Mouse (Mus musculus): ENCODE measurements around the gene Ndufs7. TPM values are rescaled to one million over a fixed set of nuclear protein-coding genes. Genes with fewer than 3 reads are reported as not detected.

Ndufs7 gene
- total RNA-seq, 2 experiments from 2014 or later: 194 to 206 TPM

- H3K27ac ChIP-seq: peak overlapping the region; percentile 76
- TF ChIP-seq CTCF (IDR thresholded peaks at IDR 0.05): no peak
- no peak overlapping the region for H3K4me3 ChIP-seq
- intact Hi-C loops (cut with DNase I): no loop called here
- DNase-seq (ENCODE audit: extremely low spot score in 1 of 2, low spot score in 2 of 2): no peak
Measured at GRCm38 (mm10) chr10:80258752-80259462, 10.0 kb downstream of the Ndufs7 start.

GRCm38 (mm10) chr10:80259463-80259805, 10.5 kb downstream of the Ndufs7 start:
- Histone ChIP-seq H3K4me3 (peak overlapping the region; percentile 52; the same call in 1 of the 2 replicates), H3K27ac (peak overlapping the region; percentile 76)
- TF ChIP-seq CTCF (IDR thresholded peaks at IDR 0.05): no peak
- no peak for DNase-seq (ENCODE audit: extremely low spot score in 1 of 2, low spot score in 2 of 2)
- intact Hi-C loops (cut with DNase I): no loop called here

- intact Hi-C loops (cut with DNase I): no loop called here
- no peak for TF ChIP-seq CTCF (IDR thresholded peaks at IDR 0.05)
- peak overlapping the region; percentile 94 for H3K27ac ChIP-seq
Measured at GRCm38 (mm10) chr10:80259861-80260641, 11.1 kb downstream of the Ndufs7 start.

GRCm38 (mm10) chr10:80260642-80261584, 12.0 kb downstream of the Ndufs7 start, which contains the start of the genes Gamt and Dazap1:
Gene Gamt (minus strand): TSS chr10:80261012.
Gene Dazap1 (plus strand): TSS chr10:80261486.
- intact Hi-C loops (cut with DNase I): no loop called here
- no peak for TF ChIP-seq CTCF (IDR thresholded peaks at IDR 0.05)
- peak within 1 kb of the TSS; percentile 52 for H3K4me3 ChIP-seq
- DNase-seq (ENCODE audit: extremely low spot score in 1 of 2, low spot score in 2 of 2): peak; percentile 86 to 92
- H3K27ac ChIP-seq: peak within 1 kb of the TSS; percentile 94

More at GRCm38 (mm10) chr10:80259861-80260641, 11.1 kb downstream of the Ndufs7 start:
- DNase-seq (ENCODE audit: extremely low spot score in 1 of 2, low spot score in 2 of 2): peak; percentile 60 to 75
- peak overlapping the region; percentile 52 for H3K4me3 ChIP-seq

- intact Hi-C loops (cut with DNase I): no loop called here
- no peak for TF ChIP-seq CTCF (IDR thresholded peaks at IDR 0.05)
- Histone ChIP-seq H3K4me3 (peak overlapping the region; percentile 52), H3K27ac (peak overlapping the region; percentile 94)
- peak; percentile 76 to 86 for DNase-seq (ENCODE audit: extremely low spot score in 1 of 2, low spot score in 2 of 2)
Measured at GRCm38 (mm10) chr10:80261585-80261968, 12.7 kb downstream of the Ndufs7 start.

GRCm38 (mm10) chr10:80262169-80262568, 13.2 kb downstream of the Ndufs7 start:
- Histone ChIP-seq H3K27ac (peak overlapping the region; percentile 94), H3K4me3 (no peak overlapping the region)
- DNase-seq (ENCODE audit: extremely low spot score in 1 of 2, low spot score in 2 of 2): no peak
- intact Hi-C loops (cut with DNase I): no loop called here
- TF ChIP-seq CTCF (IDR thresholded peaks at IDR 0.05): no peak

- DNase-seq (ENCODE audit: extremely low spot score in 1 of 2, low spot score in 2 of 2): no peak
- Histone ChIP-seq H3K27ac (no peak overlapping the region), H3K4me3 (no peak overlapping the region)
- intact Hi-C loops (cut with DNase I): no loop called here
- no peak for TF ChIP-seq CTCF (IDR thresholded peaks at IDR 0.05)
Measured at GRCm38 (mm10) chr10:80262776-80263365, 13.9 kb downstream of the Ndufs7 start.

- H3K4me3 ChIP-seq: peak overlapping the region; percentile 99
- intact Hi-C loops (cut with DNase I): no loop called here
- DNase-seq (ENCODE audit: extremely low spot score in 1 of 2, low spot score in 2 of 2): peak; percentile 99
- H3K27ac ChIP-seq: peak overlapping the region; percentile 97
- no peak for TF ChIP-seq CTCF (IDR thresholded peaks at IDR 0.05)
Measured at GRCm38 (mm10) chr10:80264341-80265148, 15.6 kb downstream of the Ndufs7 start.

- no peak for TF ChIP-seq CTCF (IDR thresholded peaks at IDR 0.05)
- intact Hi-C loops (cut with DNase I): no loop called here
- DNase-seq (ENCODE audit: extremely low spot score in 1 of 2, low spot score in 2 of 2): no peak
- Histone ChIP-seq H3K27ac (peak overlapping the region; percentile 97), H3K4me3 (peak overlapping the region; percentile 99)
Measured at GRCm38 (mm10) chr10:80265149-80265486, 16.2 kb downstream of the Ndufs7 start.

GRCm38 (mm10) chr10:80270099-80270498, 21.2 kb downstream of the Ndufs7 start:
- TF ChIP-seq CTCF (IDR thresholded peaks at IDR 0.05): no peak
- Histone ChIP-seq H3K4me3 (no peak overlapping the region), H3K27ac (no peak overlapping the region)
- intact Hi-C loops (cut with DNase I): no loop called here
- DNase-seq (ENCODE audit: extremely low spot score in 1 of 2, low spot score in 2 of 2): no peak

All from left cerebral cortex, adult 2 months (tissue).